Mouse (Mus musculus): ENCODE results near the gene Wfdc8.
"Not testable (repeated sequence)": the region's sequence is repeated elsewhere in the genome, so short reads cannot be mapped to it uniquely, and the experiment has no call there.

Gene Wfdc8

GRCm38 (mm10) chr2:164613471-164613870 lies at the start of gene Wfdc8, which contains the start of gene Wfdc6b:
Wfdc8 (minus strand) TSS chr2:164613626.
Wfdc6b (plus strand) TSS chr2:164613522.
- DNase-seq (ENCODE audit: low spot score), result not testable (repeated sequence)

DNA sequence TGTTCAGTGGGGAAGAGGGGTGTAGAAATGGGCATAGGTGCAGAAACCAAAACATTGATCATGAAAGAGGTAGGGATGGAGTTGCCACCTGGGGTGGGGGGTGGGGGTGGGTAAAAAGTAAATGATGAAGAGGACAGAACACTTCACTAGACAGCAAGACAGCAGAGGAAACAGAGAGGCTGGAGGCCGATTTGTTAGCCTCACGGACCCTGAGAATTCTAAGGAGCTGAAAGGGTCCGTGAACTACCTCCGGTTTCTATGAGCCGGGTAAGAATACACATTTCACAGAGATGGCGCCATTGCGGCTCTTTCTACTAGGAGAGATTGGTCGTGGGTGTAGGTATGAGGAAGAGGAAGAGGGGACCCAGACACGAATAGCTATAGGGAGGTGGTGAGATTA lies 43.1 kb upstream of the Wfdc8 start, which contains the start of gene Wfdc9:
Gene Wfdc9, minus strand, starts transcription at position 101 of the 400 bp plus-strand sequence.
- no peak for DNase-seq (ENCODE audit: low spot score)

DNA sequence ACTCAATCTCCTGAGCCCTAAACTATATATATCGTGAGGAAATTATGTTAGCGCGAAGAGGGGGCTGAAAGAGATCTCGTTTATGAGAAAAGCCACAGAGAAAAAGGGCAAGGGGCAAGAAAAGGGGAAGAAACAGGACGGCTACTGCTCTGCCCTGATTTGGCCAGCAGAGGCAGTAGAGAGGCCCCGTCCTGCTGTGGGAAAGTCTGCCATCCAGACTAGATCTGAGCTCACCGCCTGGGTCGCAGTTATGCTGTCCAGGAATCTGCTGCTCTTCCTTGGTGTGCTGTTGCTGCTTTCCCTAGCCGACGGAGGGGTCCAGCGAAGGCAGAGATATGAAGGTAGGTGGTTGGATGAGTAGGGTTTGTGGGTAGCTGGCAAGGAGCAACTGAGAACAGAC lies 42.4 kb upstream of the Wfdc8 start, which contains the start of gene Wfdc10:
Gene Wfdc10, plus strand, starts transcription at position 189 of the 400 bp plus-strand sequence.
- DNase-seq (ENCODE audit: low spot score), result no peak

GRCm38 (mm10) chr2:164641881-164642673 lies 28.7 kb upstream of the Wfdc8 start:
- DNase-seq (ENCODE audit: low spot score), result no peak

DNA sequence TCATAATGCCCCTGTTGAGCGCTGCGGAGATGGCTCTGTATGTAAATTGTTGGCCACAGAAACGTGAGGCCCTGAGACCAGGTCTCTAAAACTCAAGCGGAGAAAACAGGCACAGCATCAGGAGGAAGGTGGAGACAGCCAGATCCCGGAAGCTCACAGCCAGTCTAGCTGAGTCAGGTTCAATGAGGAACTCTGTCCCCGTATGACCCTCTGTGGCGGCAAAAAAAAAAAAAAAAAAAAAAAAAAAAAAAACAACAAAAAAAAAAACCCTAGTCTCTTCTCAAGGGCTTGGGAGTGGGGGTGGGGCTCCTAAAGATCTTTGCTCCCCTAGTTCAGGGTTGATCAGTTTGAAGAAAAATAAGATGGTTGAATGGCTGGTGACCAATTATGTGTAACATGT lies 27.7 kb upstream of the Wfdc8 start:
- no peak for DNase-seq (ENCODE audit: low spot score)

GRCm38 (mm10) chr2:164638696-164639095 lies 25.3 kb upstream of the Wfdc8 start, which contains the start of gene Wfdc16:
Wfdc16 (minus strand) TSS chr2:164638796.
- no peak for DNase-seq (ENCODE audit: low spot score)

- DNase-seq (ENCODE audit: low spot score), result no peak
Observed at GRCm38 (mm10) chr2:164635266-164635665, 21.8 kb upstream of the Wfdc8 start.

- DNase-seq (ENCODE audit: low spot score), result no peak
Observed at GRCm38 (mm10) chr2:164621775-164622174, 8.3 kb upstream of the Wfdc8 start.

- DNase-seq (ENCODE audit: low spot score), result no peak
Observed at GRCm38 (mm10) chr2:164619050-164619449, 5.6 kb upstream of the Wfdc8 start.

DNA sequence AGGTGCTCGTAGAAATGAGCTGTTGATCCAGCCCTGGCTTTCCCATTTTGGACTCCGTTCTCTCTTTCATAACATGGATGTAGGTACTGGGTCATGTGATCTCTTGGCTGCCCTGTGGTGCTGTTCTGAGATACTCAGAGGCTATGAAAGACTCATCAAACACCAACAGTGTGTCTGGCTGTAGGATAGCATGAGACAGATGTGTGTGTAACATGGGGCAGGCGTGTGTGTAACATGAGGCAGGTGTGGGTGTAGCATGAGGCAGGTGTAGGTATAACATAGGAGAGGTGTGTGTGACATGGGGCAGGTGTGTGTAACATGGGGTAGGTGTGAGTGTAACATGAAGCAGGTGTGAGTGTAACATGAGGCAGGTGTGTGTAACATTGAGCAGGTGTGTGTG lies 2.0 kb upstream of the Wfdc8 start:
- no peak for DNase-seq (ENCODE audit: low spot score)

- no peak for DNase-seq (ENCODE audit: low spot score)
Observed at GRCm38 (mm10) chr2:164608781-164609180, 4.6 kb downstream of the Wfdc8 start.

GRCm38 (mm10) chr2:164604411-164604810 lies 9.0 kb downstream of the Wfdc8 start:
- no peak for DNase-seq (ENCODE audit: low spot score)

DNA sequence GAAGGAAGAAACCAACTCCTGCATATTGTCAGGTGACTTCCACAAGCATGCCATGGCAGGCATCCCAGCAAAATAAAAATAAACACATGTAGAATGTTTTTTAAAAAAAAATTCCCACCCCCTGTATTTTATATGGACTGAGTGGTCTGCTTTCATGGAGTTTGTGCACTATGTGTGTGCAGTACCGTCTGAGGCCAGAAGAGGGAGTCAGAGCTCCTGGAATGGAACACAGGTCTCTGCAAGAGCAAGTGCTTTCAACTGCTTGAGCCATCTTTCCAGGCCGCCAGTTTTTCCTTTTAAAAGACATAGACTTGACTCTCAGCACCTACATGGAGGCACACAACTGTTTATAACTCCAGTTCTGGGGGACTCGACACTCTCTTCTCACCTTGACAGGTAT lies 9.9 kb downstream of the Wfdc8 start:
- DNase-seq (ENCODE audit: low spot score), result no peak

- DNase-seq (ENCODE audit: low spot score), result no peak
Observed at GRCm38 (mm10) chr2:164600179-164600578, 13.2 kb downstream of the Wfdc8 start.

DNA sequence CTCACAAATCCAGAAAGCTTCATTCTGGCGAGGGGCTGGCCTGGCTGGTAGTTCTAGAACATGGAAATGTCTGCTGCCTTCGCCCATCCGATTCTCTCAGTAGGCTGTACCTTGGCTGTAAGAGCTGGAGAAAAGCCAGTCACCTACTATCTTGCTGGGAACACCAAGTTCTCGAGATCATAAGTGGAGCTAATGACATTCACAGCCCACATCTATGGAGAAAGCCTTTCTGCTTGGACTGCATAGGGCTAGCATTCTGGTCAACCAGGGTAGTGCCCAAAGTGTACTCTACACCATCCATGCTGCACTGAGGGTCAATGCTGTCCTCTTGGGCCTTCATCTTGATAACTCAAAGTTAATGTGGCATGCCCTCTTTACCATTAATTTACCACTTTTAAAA lies 19.9 kb downstream of the Wfdc8 start, which contains the start of gene Eppin:
Gene Eppin, minus strand, starts transcription at position 101 of the 400 bp plus-strand sequence.
- no peak for DNase-seq (ENCODE audit: low spot score)

DNA sequence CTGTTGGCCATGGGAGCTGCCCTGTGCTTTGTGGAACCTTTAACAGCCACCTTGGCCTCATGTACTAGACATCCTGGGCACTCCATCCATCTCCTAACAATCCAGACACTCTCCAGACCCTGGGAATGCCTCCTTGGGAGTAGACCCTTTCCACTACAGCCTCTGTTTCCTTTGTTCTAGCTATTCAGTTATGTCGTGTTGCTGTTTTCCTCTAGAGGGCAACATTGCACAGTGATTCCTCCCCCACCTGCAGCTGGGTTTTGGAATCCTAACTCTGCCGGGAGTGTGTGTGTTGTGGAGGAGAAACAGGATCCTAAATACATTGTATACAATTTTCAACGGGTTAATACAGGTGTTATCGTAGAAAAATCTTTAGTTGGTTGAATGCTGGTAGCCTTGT lies 21.4 kb downstream of the Wfdc8 start:
- no peak for DNase-seq (ENCODE audit: low spot score)

DNA sequence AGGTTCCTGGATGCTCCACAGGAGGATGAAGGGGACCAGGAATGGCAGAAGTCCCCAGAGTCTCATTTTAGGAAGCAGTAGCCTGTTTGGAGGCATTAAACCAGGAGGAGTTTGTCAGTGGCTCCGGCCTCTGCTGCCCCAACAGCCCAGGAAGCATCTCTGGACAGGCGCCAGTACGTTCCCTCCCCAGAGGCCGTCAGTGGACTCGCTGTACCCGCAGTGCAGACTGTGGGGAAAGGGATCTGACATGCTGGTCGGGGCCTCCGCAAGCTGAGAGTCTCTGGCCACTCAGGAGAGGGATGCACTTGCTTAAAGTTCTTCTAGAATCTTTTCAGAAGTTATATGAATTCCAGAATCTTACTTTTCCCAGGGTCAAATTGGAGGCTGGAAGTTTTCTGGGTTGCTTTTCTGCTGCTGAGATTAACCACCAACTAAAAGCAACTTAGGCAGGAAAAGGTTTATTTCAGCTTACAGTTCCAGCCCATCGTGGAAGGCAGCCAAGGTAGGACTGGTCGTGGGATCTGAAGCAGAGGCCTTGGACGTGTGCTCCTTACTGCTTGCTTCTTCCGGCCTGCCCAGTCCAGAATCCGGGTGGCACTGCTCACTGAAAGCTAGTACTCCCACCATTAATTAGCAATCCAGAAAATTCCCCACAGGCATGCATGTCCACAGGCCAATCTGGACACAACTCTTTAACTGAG lies 28.3 kb downstream of the Wfdc8 start, which contains the start of gene Wfdc6a:
Gene Wfdc6a, minus strand, starts transcription at position 423 of the 701 bp plus-strand sequence.
- not testable (repeated sequence) for DNase-seq (ENCODE audit: low spot score)

GRCm38 (mm10) chr2:164573359-164573758 lies 40.1 kb downstream of the Wfdc8 start, which contains the start of gene Spint3:
Spint3 (minus strand) TSS chr2:164573459.
- DNase-seq (ENCODE audit: low spot score), result not testable (repeated sequence)

GRCm38 (mm10) chr2:164567460-164567859 lies 46.0 kb downstream of the Wfdc8 start:
- DNase-seq (ENCODE audit: low spot score), result no peak

- DNase-seq (ENCODE audit: low spot score), result no peak
Observed at GRCm38 (mm10) chr2:164566997-164567396, 46.4 kb downstream of the Wfdc8 start.

GRCm38 (mm10) chr2:164564346-164564745 lies 49.1 kb downstream of the Wfdc8 start:
- no peak for DNase-seq (ENCODE audit: low spot score)

GRCm38 (mm10) chr2:164563339-164564038 lies 49.9 kb downstream of the Wfdc8 start:
- DNase-seq (ENCODE audit: low spot score), result no peak
